Mouse (Mus musculus): ENCODE measurements at regions not wholly inside any gene's neighbourhood (a gene's known extent, or its start where the extent isn't known, plus 50 kb on each side); places are given as distances from the start of the nearest gene placed in this dataset.

DNA sequence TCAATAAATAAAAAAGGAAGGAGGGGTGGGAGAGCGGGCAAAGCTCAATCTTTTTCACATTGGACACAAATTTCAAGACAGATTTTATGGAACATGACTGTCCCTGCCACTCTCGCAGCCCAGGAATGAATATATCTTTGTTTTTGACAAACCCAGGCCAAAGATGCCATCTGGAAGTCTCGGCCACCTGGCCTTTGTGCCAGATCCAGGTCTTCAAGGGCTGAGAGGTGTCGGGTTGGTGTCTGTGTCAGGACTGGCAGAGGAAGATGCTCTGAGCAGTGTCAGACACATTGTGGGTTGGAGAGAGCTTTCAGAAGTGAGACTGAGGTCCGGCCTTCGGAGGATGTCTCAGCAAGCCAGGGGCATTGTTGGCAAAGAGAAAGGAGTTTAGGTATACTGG lies 75.3 kb downstream of the Rhob start:
- H3K27me3 ChIP-seq (ENCODE audit: control insufficient read depth, insufficient read depth, low read length), result no peaks in the 10 kb centered on the region
- H3K36me3 ChIP-seq (ENCODE audit: control insufficient read depth, insufficient read depth, low read length), result no peaks in the 10 kb centered on the region
- TF ChIP-seq POLR2A (IDR thresholded peaks at IDR 0.05; ENCODE audit: control insufficient read depth, low read depth, low read length), result no peak
- TF ChIP-seq CTCF (IDR thresholded peaks at IDR 0.05; ENCODE audit: control insufficient read depth, insufficient read depth, insufficient replicate concordance, low read depth, low read length), result no peak
- no peak overlapping the region for H3K4me3 ChIP-seq (ENCODE audit: control insufficient read depth, low read depth, low read length)
- no peak overlapping the region for H3K27ac ChIP-seq (ENCODE audit: control insufficient read depth, insufficient read depth, low read depth, low read length)
- no peaks in the 10 kb centered on the region for H3K4me1 ChIP-seq (ENCODE audit: control insufficient read depth, insufficient read depth, low read length)

DNA sequence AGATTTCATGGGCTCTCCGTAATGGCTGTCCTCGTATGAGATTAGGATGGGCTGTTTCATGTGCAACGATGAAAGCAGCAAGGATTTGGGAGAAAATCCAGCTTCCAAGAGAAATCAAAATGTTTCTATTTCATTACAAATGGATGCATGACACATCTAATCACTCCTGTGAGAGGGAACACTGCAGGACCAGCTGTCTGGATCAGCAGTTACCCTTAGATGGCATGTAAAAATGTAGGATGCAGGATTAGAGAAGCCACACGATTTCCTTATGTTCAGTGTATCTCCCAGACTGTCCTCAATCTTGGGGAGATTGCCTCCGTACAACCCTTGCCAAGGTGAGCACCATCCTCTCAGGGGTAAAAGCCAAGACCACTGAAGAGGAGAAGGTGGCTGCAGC lies 77.1 kb downstream of the Rhob start:
- Histone ChIP-seq H3K27me3 (ENCODE audit: control insufficient read depth, insufficient read depth, low read length) (no peaks in the 10 kb centered on the region), H3K4me3 (ENCODE audit: control insufficient read depth, low read depth, low read length) (no peak overlapping the region), H3K36me3 (ENCODE audit: control insufficient read depth, insufficient read depth, low read length) (no peaks in the 10 kb centered on the region), H3K27ac (ENCODE audit: control insufficient read depth, insufficient read depth, low read depth, low read length) (no peak overlapping the region), H3K4me1 (ENCODE audit: control insufficient read depth, insufficient read depth, low read length) (no peaks in the 10 kb centered on the region)
- TF ChIP-seq CTCF (IDR thresholded peaks at IDR 0.05; ENCODE audit: control insufficient read depth, insufficient read depth, insufficient replicate concordance, low read depth, low read length) (no peak), POLR2A (IDR thresholded peaks at IDR 0.05; ENCODE audit: control insufficient read depth, low read depth, low read length) (no peak)

DNA sequence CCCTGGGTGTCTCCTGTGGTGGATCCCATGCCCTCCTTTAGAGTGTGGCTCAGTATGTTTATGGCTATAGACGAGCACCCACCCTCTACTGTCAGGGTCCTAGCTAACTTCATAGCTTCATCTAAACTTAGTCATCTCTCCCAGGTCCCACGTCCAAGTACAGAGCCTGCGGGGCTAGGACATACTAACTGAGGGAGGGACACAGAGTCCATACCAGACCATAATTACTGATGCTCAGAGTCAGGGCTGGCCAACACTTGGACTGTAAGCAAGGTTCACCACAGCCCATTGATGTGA lies 78.6 kb downstream of the Rhob start:
- no peak for TF ChIP-seq CTCF (IDR thresholded peaks at IDR 0.05; ENCODE audit: control insufficient read depth, insufficient read depth, insufficient replicate concordance, low read depth, low read length)
- no peaks in the 10 kb centered on the region for H3K36me3 ChIP-seq (ENCODE audit: control insufficient read depth, insufficient read depth, low read length)
- no peaks in the 10 kb centered on the region for H3K4me1 ChIP-seq (ENCODE audit: control insufficient read depth, insufficient read depth, low read length)
- H3K27ac ChIP-seq (ENCODE audit: control insufficient read depth, insufficient read depth, low read depth, low read length), result no peak overlapping the region
- H3K4me3 ChIP-seq (ENCODE audit: control insufficient read depth, low read depth, low read length), result no peak overlapping the region
- H3K27me3 ChIP-seq (ENCODE audit: control insufficient read depth, insufficient read depth, low read length), result no peaks in the 10 kb centered on the region

DNA sequence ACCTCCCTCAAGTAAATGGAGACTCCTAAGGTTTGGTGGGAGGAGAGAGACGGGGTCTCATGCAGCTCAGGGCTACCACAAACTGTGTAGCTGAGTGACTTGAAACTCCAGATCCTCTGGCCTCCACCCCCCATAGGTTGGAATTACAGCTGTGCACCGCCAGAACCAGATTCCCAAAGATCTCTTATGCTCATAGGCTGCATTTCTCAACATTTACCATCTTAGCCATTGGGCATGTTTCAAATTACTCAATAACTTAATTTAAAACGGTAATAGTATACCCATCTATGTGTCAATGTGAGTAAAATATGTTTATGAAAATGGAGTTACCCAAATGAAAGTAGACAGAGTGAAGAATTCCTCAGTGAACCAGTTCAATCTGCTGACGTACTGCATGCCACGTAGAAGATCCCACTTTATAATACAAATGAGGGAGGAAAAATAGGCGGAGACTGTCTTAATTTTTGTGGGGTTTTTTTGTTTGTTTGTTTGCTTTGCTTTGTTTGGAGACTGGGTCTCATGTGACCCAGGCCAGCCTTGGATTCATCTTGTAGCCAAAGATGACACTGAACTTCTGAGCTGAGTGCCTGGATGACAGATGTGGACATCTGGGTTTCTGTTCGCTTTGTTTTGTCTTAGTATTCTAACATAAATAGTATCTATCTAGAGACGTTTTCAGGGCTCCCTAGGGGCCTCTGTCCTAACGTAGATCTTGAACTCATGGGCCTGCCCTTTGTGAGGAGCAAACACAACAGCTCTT lies 79.1 kb downstream of the Rhob start:
- Histone ChIP-seq H3K27me3 (ENCODE audit: control insufficient read depth, insufficient read depth, low read length) (no peaks in the 10 kb centered on the region), H3K27ac (ENCODE audit: control insufficient read depth, insufficient read depth, low read depth, low read length) (no peak overlapping the region), H3K36me3 (ENCODE audit: control insufficient read depth, insufficient read depth, low read length) (no peaks in the 10 kb centered on the region), H3K4me3 (ENCODE audit: control insufficient read depth, low read depth, low read length) (no peak overlapping the region), H3K4me1 (ENCODE audit: control insufficient read depth, insufficient read depth, low read length) (no peaks in the 10 kb centered on the region)
- TF ChIP-seq POLR2A (IDR thresholded peaks at IDR 0.05; ENCODE audit: control insufficient read depth, low read depth, low read length), result no peak
- TF ChIP-seq CTCF (IDR thresholded peaks at IDR 0.05; ENCODE audit: control insufficient read depth, insufficient read depth, insufficient replicate concordance, low read depth, low read length), result no peak

DNA sequence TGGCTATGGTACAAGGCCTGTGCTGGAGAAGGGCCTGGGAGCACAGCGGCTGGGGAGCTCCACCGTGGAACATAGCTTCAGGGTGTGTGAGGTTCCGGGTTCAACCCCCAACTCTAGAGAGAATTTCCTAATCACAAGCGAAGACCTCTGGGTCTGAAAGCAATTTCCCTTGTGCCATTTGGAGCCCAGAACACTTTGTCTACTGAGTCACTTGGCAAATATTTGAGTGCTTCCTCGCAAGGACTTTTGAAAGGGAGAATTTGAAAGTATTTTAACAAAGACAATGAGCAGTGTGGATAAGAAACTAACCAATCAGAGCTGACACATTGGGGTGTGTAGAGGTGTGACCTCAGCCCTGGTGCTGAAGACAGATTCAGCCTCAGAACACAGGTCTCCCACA lies 80.9 kb downstream of the Rhob start:
- Histone ChIP-seq H3K27ac (ENCODE audit: control insufficient read depth, insufficient read depth, low read depth, low read length) (no peak overlapping the region), H3K4me1 (ENCODE audit: control insufficient read depth, insufficient read depth, low read length) (no peaks in the 10 kb centered on the region), H3K36me3 (ENCODE audit: control insufficient read depth, insufficient read depth, low read length) (no peaks in the 10 kb centered on the region), H3K4me3 (ENCODE audit: control insufficient read depth, low read depth, low read length) (no peak overlapping the region), H3K27me3 (ENCODE audit: control insufficient read depth, insufficient read depth, low read length) (no peaks in the 10 kb centered on the region)
- TF ChIP-seq POLR2A (IDR thresholded peaks at IDR 0.05; ENCODE audit: control insufficient read depth, low read depth, low read length), result no peak
- no peak for TF ChIP-seq CTCF (IDR thresholded peaks at IDR 0.05; ENCODE audit: control insufficient read depth, insufficient read depth, insufficient replicate concordance, low read depth, low read length)

DNA sequence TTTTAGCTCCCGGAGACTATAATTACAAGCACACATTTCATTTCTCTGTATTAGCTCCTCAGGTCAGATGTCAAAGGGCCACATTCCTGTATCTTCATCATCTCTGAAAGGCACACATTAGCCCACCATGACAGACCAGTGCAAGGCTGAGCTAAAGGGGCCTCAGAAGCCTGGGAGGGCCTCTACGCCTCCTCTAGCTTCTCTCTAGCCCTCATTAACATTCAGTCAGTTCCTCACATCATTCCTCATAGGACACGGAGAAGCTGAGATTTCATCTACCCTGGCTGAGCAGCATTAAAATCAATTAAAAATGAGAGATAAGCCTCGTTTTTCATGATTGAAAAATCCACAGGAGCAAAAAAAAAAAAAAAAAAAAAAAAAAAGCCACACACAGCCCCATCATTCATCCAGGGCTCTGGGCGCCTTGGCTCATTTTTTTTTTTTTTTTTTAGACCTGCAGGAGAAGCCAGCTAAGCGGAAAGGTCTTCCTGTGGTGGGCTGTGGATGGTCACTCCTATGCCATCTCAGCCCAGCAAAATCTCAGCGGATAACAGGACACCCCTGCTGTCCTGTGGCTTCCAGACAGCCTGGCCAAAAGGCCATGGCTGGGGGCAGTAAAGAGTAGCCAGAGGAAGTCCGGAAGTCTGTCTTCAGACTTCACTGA lies 82.5 kb downstream of the Rhob start:
- no peak overlapping the region for H3K4me3 ChIP-seq (ENCODE audit: control insufficient read depth, low read depth, low read length)
- H3K27me3 ChIP-seq (ENCODE audit: control insufficient read depth, insufficient read depth, low read length), result no peaks in the 10 kb centered on the region
- no peaks in the 10 kb centered on the region for H3K36me3 ChIP-seq (ENCODE audit: control insufficient read depth, insufficient read depth, low read length)
- H3K27ac ChIP-seq (ENCODE audit: control insufficient read depth, insufficient read depth, low read depth, low read length), result no peak overlapping the region
- no peaks in the 10 kb centered on the region for H3K4me1 ChIP-seq (ENCODE audit: control insufficient read depth, insufficient read depth, low read length)
- no peak for TF ChIP-seq POLR2A (IDR thresholded peaks at IDR 0.05; ENCODE audit: control insufficient read depth, low read depth, low read length)
- TF ChIP-seq CTCF (IDR thresholded peaks at IDR 0.05; ENCODE audit: control insufficient read depth, insufficient read depth, insufficient replicate concordance, low read depth, low read length), result no peak

DNA sequence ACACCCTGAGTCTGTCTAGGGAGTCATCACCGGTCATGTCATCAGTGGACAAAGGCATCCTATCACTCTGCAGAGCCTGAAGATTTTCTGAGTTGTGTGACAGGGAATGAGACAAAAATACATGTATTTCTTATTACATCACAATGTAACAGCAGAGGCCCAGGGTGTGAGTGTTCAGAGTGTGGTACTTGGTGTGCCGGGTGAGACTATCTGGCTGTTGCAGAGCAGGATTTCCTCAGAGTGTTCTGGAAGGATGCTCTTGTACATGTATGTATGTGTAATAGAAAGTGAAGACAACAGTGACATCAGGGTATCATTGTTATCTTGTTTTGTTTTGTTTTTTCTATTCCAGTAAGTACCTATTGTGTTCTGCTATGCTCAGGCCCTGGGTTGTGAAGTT lies 87.7 kb downstream of the Rhob start:
- Histone ChIP-seq H3K27me3 (ENCODE audit: control insufficient read depth, insufficient read depth, low read length) (no peaks in the 10 kb centered on the region), H3K4me3 (ENCODE audit: control insufficient read depth, low read depth, low read length) (no peak overlapping the region), H3K36me3 (ENCODE audit: control insufficient read depth, insufficient read depth, low read length) (no peaks in the 10 kb centered on the region), H3K4me1 (ENCODE audit: control insufficient read depth, insufficient read depth, low read length) (peaks cover 8% of the 10 kb centered on the region), H3K27ac (ENCODE audit: control insufficient read depth, insufficient read depth, low read depth, low read length) (no peak overlapping the region)
- no peak for TF ChIP-seq POLR2A (IDR thresholded peaks at IDR 0.05; ENCODE audit: control insufficient read depth, low read depth, low read length)
- no peak for TF ChIP-seq CTCF (IDR thresholded peaks at IDR 0.05; ENCODE audit: control insufficient read depth, insufficient read depth, insufficient replicate concordance, low read depth, low read length)

Measured in testis, adult 2 months (tissue).